Mouse (Mus musculus): ENCODE measurements at regions not wholly inside any gene's neighbourhood (a gene's known extent, or its start where the extent isn't known, plus 50 kb on each side); places are given as distances from the start of the nearest gene placed in this dataset.

DNA sequence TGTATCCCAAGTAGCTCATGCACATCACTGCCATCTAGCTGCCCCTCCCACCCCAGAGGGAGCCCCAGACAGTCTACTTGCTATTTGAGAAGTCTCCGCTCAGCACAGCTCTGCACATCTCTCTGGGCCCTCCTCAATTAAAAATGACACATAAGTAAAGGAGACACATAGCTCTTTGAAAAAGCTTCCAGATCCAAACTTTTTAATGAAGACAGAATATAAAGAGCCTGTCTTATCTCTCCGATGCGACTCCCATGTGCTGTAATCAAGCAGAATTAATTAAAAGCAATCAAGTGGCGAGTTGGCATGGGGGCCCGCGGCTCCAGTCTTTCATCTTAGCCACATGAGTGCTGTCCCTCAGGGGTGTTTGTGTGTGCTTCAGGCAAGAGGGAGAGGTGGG, 144.6 kb upstream of the Gjb5 start:
- ATAC-seq (ENCODE audit: insufficient read depth) (no peak), DNase-seq (no peak)
- Histone ChIP-seq H3K27ac (ENCODE audit: low read depth) (no peak overlapping the region), H3K4me1 (ENCODE audit: insufficient read depth) (no peaks in the 10 kb centered on the region), H3K4me2 (no peak overlapping the region), H3K4me3 (ENCODE audit: low read depth, low read length) (no peak overlapping the region), H3K9ac (no peak overlapping the region), H3K9me3 (ENCODE audit: low read depth, low read length) (no peaks in the 10 kb centered on the region), H3K27me3 (ENCODE audit: insufficient read depth, low read length) (no peaks in the 10 kb centered on the region), H3K36me3 (ENCODE audit: insufficient read depth) (no peaks in the 10 kb centered on the region)
- WGBS: 78% methylated on average over 6 of the region's 6 CpGs
- no peak for TF ChIP-seq CTCF (IDR thresholded peaks at IDR 0.05; ENCODE audit: low read depth)

- Histone ChIP-seq H3K4me2 (no peak overlapping the region), H3K4me3 (ENCODE audit: low read depth, low read length) (no peak overlapping the region), H3K36me3 (ENCODE audit: insufficient read depth) (no peaks in the 10 kb centered on the region), H3K27me3 (ENCODE audit: insufficient read depth, low read length) (no peaks in the 10 kb centered on the region), H3K4me1 (ENCODE audit: insufficient read depth) (no peaks in the 10 kb centered on the region), H3K9ac (no peak overlapping the region), H3K27ac (ENCODE audit: low read depth) (no peak overlapping the region), H3K9me3 (ENCODE audit: low read depth, low read length) (no peaks in the 10 kb centered on the region)
- no peak for TF ChIP-seq CTCF (IDR thresholded peaks at IDR 0.05; ENCODE audit: low read depth)
- DNase-seq (no peak), ATAC-seq (ENCODE audit: insufficient read depth) (no peak)
- WGBS: 80% methylated on average over 7 of the region's 7 CpGs
These were observed 143.9 kb upstream of the Gjb5 start for GRCm38 (mm10) chr4:127501881-127502280.

DNA sequence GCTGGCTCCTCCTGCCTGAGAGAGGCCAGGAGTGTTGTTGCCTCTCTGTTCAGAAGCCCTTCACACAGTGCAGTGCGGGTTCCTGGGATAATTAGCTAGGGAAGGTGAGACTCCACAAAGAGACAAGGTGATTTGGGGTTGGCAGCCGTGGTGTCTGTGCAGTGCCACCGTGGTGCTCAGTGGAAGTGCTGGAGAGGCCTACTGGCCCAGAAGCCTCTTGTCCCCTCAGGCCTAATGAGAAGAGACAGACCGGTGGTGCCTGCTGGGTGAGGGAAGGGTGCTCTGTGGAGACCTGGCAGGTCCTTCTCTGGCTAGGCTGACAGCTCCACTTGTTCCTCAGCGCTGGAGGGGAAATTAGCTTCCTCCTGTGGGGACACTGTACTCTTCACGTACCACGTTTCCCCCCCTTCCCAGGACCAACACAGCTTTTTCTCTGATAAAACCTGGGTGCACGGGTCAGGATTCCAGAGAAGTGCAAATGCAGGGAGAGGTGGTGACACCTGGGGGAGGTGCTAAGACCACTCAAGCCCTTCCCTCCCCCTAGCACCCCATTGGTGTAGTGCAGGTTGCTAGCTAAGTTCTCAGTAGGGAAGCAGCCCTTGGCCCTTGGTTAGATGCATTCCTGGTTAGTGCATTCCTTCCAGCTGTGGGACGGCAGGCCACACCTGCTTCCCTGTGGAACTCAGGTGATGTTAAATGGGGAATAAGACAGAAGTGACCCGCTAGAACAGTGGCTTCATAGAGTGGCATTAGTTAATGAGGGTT, 129.2 kb upstream of the Gjb5 start:
- ATAC-seq (ENCODE audit: insufficient read depth): no peak
- no peaks in the 10 kb centered on the region for H3K9me3 ChIP-seq (ENCODE audit: low read depth, low read length)
- H3K4me2 ChIP-seq: no peak overlapping the region
- no peak for TF ChIP-seq CTCF (IDR thresholded peaks at IDR 0.05; ENCODE audit: low read depth)
- no peak overlapping the region for H3K27ac ChIP-seq (ENCODE audit: low read depth)
- H3K4me3 ChIP-seq (ENCODE audit: low read depth, low read length): no peak overlapping the region
- DNase-seq: no peak
- no peaks in the 10 kb centered on the region for H3K36me3 ChIP-seq (ENCODE audit: insufficient read depth)
- H3K27me3 ChIP-seq (ENCODE audit: insufficient read depth, low read length): no peaks in the 10 kb centered on the region
- H3K9ac ChIP-seq: no peak overlapping the region
- H3K4me1 ChIP-seq (ENCODE audit: insufficient read depth): no peaks in the 10 kb centered on the region
- 28% methylated on average over 10 of the region's 10 CpGs for WGBS

DNA sequence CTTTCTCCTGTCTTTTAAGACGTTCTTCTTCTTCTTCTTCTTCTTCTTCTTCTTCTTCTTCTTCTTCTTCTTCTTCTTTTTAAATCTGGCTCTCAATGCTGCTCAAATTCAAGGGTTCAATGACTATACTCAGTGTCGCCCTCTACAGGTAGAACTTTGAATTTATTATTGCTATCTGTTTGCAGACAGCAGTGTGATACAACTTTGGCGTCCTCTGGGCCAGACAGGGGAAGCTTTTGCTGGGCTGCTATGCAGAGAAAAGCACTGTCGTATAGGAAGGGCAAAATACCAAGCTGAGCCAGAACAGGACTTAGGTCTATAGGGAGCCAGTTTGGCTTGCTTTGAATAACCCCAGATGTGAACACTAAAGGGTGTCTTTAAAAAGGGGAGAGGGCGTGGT, 127.3 kb upstream of the Gjb5 start:
- H3K9ac ChIP-seq: no peak overlapping the region
- DNase-seq: no peak
- TF ChIP-seq CTCF (IDR thresholded peaks at IDR 0.05; ENCODE audit: low read depth): peak; percentile 34; the same call in 1 of the 2 replicates
- no peaks in the 10 kb centered on the region for H3K36me3 ChIP-seq (ENCODE audit: insufficient read depth)
- H3K27me3 ChIP-seq (ENCODE audit: insufficient read depth, low read length): no peaks in the 10 kb centered on the region
- H3K4me1 ChIP-seq (ENCODE audit: insufficient read depth): no peaks in the 10 kb centered on the region
- H3K9me3 ChIP-seq (ENCODE audit: low read depth, low read length): no peaks in the 10 kb centered on the region
- no peak overlapping the region for H3K4me3 ChIP-seq (ENCODE audit: low read depth, low read length)
- H3K27ac ChIP-seq (ENCODE audit: low read depth): no peak overlapping the region
- no peak for ATAC-seq (ENCODE audit: insufficient read depth)
- 75% methylated on average over 5 of the region's 5 CpGs for WGBS
- no peak overlapping the region for H3K4me2 ChIP-seq

- Histone ChIP-seq H3K27me3 (ENCODE audit: insufficient read depth, low read length) (no peaks in the 10 kb centered on the region), H3K9ac (no peak overlapping the region), H3K4me1 (ENCODE audit: insufficient read depth) (no peaks in the 10 kb centered on the region), H3K27ac (ENCODE audit: low read depth) (no peak overlapping the region), H3K36me3 (ENCODE audit: insufficient read depth) (no peaks in the 10 kb centered on the region), H3K4me2 (no peak overlapping the region), H3K9me3 (ENCODE audit: low read depth, low read length) (no peaks in the 10 kb centered on the region), H3K4me3 (ENCODE audit: low read depth, low read length) (no peak overlapping the region)
- ATAC-seq (ENCODE audit: insufficient read depth): no peak
- 37% methylated on average over 4 of the region's 4 CpGs for WGBS
- no peak for DNase-seq
- no peak for TF ChIP-seq CTCF (IDR thresholded peaks at IDR 0.05; ENCODE audit: low read depth)
These were observed 124.5 kb upstream of the Gjb5 start for GRCm38 (mm10) chr4:127482461-127482860.

- no peak for DNase-seq
- H3K27ac ChIP-seq (ENCODE audit: low read depth): no peak overlapping the region
- H3K9ac ChIP-seq: no peak overlapping the region
- no peak overlapping the region for H3K4me3 ChIP-seq (ENCODE audit: low read depth, low read length)
- ATAC-seq (ENCODE audit: insufficient read depth): no peak
- no peak for TF ChIP-seq CTCF (IDR thresholded peaks at IDR 0.05; ENCODE audit: low read depth)
- no peaks in the 10 kb centered on the region for H3K36me3 ChIP-seq (ENCODE audit: insufficient read depth)
- H3K4me1 ChIP-seq (ENCODE audit: insufficient read depth): no peaks in the 10 kb centered on the region
- no peaks in the 10 kb centered on the region for H3K9me3 ChIP-seq (ENCODE audit: low read depth, low read length)
- WGBS: 43% methylated on average over 5 of the region's 5 CpGs
- no peaks in the 10 kb centered on the region for H3K27me3 ChIP-seq (ENCODE audit: insufficient read depth, low read length)
- no peak overlapping the region for H3K4me2 ChIP-seq
These were observed 122.4 kb upstream of the Gjb5 start for GRCm38 (mm10) chr4:127480339-127480738.

DNA sequence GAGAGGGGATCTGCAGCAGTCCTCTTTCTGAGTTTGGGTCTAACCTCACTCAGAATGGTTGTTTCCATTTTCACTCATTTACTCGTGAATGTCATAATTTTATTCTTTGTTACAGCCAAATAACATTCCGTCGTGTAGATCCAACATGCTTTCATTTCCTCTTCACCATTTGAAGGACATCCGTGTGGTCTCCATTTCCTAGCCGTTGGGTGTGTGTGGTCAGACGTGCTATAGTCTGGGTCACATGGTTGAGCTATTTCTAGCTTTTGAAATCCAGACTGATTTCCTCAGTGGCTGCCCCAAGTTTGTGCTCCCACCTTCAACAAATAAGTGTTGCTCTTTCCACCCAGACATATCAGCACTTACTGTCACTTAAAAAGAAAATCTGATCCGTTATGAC, 111.9 kb upstream of the Gjb5 start:
- Histone ChIP-seq H3K36me3 (ENCODE audit: insufficient read depth) (no peaks in the 10 kb centered on the region), H3K27me3 (ENCODE audit: insufficient read depth, low read length) (no peaks in the 10 kb centered on the region), H3K27ac (ENCODE audit: low read depth) (no peak overlapping the region), H3K4me3 (ENCODE audit: low read depth, low read length) (no peak overlapping the region), H3K9ac (no peak overlapping the region), H3K4me1 (ENCODE audit: insufficient read depth) (no peaks in the 10 kb centered on the region), H3K4me2 (no peak overlapping the region), H3K9me3 (ENCODE audit: low read depth, low read length) (no peaks in the 10 kb centered on the region)
- TF ChIP-seq CTCF (IDR thresholded peaks at IDR 0.05; ENCODE audit: low read depth): no peak
- DNase-seq (no peak), ATAC-seq (ENCODE audit: insufficient read depth) (no peak)
- WGBS: 75% methylated on average over 7 of the region's 7 CpGs
